Mouse (Mus musculus) forelimb bud, embryonic 11.5 days (tissue): ENCODE data around the gene Large1.
"Not testable (repeated sequence)": the region's sequence is repeated elsewhere in the genome, so short reads cannot be mapped to it uniquely, and the experiment has no call there.

Source experiments
- DNase-seq: peaks from one replicate; pipeline ENCODE4 v3.0.0-alpha.2; 2012; ENCODE audit warnings: low read depth, low spot score

Gene Large1

DNA sequence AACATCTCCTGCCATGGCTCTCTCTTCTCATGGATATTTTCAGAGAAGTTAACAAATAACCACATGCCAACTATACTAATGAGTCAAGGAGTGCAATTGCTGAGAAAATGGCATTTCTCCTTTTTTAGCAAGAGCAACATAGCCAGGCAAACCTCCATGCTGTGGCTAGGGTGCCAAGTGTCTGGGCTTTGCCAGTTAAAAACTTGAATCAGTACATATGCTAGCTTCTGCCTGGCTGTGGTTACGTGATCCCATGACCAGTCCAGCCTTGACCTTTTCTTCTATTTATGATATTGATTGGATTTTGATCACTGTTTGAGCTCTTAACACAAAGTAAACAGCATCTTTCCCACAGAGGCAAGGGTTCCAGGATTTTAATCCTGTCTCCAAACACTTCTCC, 335.7 kb downstream of the Large1 start:
- no peak for DNase-seq

DNA sequence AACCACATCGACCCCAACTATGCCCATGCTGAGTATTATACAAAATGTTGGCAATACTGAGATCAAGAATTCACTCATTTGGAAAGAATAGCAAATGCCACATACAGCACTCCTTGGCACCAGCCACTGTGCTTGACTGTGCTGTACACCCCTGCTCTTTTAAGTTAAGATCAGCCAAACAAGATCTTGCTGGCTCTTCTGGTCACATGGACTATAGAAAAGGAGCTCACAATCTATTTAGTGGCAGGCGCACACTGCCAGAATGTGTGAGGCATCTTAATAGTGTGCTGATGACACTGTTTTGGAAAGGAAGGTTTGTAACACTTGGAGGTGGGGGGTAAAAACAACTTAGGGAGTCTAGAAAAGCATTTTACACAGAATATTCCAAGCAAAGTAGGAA, 337.0 kb downstream of the Large1 start:
- DNase-seq = no peak

GRCm38 (mm10) chr8:73007489-73007888, 345.9 kb downstream of the Large1 start:
- DNase-seq = peak; percentile 2

GRCm38 (mm10) chr8:73003858-73004257, 349.5 kb downstream of the Large1 start:
- peak; percentile 24 for DNase-seq

DNA sequence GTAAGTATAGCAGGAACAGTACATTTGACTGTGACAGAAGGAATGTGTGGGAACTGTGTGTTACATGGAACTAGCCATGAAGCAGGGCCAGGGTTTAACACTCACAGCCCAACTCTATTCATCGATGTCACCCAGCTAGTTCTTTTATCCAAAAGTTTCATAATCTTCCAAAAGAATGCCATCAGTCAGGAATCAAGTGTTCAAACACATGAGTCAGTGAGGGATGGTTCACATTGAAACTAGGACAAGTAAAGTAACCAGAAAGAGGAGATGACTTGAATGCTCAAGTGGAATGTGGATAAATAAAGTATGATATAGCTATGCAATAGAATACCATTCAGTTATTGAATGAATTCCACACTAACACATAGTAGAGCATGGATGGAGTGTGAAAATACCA, 359.5 kb downstream of the Large1 start:
- no peak for DNase-seq

- no peak for DNase-seq
Measured at GRCm38 (mm10) chr8:72990425-72990824, 362.9 kb downstream of the Large1 start.

DNA sequence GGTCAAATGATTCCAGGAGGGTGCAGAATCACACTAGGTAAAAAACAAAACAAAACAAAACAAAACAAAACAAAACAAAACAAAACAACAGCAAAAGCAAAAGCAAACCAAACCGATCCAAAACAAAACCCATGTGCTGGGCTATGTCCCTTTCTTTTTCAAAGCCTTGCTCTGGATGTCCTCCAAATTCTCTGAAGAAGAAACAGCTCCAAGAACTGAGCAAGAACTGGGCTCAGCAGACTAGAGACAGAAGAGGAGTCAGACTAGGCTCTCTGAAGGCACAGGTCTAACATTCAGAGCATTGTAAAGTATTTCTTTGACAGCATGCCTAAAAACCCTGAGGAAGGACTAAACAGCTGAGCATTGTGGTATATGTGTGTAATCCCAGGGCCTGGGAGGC, 370.5 kb downstream of the Large1 start:
- DNase-seq = no peak

GRCm38 (mm10) chr8:72955074-72955473, 398.3 kb downstream of the Large1 start:
- DNase-seq = no peak

DNA sequence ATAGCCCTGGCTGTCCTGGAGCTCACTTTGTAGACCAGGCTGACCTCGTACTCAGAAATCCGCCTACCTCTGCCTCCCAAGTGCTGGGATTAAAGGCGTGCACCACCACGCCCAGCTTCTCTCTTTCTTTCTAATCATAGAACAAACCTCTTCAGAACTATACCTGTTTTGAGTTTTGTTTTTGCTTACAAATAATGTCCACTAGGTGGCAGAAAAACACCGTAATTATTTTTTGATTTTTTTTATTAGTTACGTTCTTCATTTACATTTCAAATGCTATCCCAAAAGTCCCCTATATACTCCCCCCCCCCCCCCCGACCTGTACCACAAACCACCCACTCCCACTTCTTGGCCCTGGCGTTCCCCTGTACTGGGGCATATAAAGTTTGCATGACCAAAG, 411.9 kb downstream of the Large1 start:
- not testable (repeated sequence) for DNase-seq

DNA sequence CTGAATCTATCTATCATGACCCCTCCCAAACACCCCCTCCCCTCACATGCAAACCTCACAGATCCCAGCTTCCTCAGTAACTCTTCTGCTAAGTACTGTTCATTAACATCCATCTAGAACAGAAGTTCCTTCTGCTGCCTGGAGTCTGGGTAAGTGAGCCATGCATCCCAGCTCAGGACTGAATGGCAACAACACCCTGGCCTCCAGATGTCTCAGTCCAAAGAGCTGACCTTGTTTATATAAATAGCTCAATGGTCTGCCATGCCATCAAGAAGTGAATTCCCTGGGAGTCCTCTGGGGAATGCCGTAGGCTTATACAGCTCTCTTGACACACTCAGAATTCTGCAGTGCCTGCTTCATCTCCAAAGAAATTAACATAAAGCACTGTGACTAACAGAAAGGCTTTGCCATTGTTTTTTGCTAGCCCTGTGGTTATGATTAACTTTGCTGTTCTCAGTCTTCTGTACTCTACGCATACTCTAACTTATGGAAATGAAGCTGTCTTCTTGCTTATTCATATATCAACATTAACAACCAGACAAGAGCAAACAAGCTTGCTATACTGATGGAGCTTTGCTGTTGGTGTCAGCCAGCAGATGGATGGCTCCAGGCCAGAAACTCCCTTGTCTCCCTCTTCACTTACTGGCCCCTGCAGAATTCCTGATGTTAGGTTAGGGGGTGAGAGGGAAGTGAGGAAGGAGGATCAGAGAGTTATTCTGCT, 434.0 kb downstream of the Large1 start:
- no peak for DNase-seq

GRCm38 (mm10) chr8:72905491-72905890, 447.8 kb downstream of the Large1 start:
- no peak for DNase-seq

DNA sequence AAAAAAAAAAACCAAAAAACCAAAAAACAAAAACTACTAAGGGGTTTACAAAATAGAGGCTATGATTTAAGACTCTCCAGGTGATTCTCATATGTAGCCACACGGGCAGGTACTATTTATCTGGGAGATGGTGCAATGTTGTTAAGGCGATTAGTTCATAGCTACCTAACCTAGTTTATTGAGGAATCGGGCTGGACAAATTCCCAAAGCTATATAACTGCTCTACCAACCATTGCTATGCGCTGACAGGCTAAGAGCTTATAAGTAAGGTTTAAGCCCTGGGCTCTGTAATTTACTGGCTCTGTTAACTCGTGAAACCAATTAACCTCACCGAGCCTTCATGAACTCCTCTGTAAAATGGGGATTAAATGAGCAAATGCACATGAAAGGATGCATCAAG, 451.7 kb downstream of the Large1 start:
- DNase-seq = no peak

DNA sequence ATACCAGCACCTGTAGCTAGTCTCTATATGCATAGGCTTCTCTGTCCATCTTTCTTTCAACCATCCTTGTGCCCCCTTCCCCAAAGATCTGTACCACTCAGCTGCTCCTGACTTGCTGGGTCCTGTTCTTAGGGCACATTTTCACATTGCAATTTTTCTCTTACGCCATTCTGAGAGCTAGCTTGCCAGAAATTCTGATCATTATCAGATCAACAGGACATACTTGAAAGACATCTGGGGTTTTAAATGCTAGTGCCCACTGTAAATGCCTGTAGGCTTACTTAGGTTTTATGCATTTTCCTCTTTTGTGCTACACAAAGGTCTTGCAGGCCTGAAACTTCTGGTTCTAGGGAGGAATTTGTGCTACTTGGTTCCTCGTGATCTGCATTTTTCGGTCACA, 454.0 kb downstream of the Large1 start:
- DNase-seq = no peak

DNA sequence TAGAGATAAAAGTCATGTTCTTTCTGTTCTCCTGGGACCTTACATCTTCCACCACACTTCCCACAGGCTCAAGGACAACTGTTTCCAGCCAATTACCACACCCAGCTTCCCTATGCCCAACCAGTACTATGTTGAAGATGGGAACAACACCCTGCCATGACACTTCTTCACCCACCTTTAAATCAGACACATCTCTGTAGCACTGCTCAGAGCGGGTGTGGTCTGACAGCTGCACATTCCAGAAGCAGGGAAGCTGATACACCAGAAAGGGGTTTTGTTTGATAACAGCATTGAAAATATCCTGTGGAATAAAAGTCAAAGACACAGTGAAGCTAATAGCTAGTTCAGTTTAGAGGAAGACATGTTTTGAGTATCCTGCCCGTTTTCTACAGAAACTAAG, 470.3 kb downstream of the Large1 start:
- no peak for DNase-seq

GRCm38 (mm10) chr8:72873411-72873810, 479.9 kb downstream of the Large1 start:
- no peak for DNase-seq

DNA sequence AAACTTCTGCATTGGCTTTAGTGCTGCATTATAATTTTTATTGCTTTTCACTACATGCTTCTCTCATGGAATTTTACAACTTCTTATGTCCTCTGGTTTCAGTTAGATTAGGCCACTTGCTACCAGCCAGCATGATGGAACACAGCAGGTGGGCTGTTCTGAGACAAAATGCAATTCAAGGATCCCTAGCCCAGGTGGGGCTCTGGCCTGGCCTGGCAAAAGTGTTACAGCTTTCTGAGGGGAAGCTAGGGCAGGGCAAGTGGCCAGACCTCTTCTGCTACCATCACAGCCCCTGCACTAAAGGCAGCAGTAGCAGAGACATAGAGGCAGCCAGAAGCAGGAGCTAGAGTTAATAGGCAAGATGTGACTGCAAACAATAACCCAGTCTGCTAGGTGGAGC, 506.5 kb downstream of the Large1 start:
- peak; percentile 11 for DNase-seq

GRCm38 (mm10) chr8:72835863-72836262, 517.5 kb downstream of the Large1 start:
- no peak for DNase-seq

DNA sequence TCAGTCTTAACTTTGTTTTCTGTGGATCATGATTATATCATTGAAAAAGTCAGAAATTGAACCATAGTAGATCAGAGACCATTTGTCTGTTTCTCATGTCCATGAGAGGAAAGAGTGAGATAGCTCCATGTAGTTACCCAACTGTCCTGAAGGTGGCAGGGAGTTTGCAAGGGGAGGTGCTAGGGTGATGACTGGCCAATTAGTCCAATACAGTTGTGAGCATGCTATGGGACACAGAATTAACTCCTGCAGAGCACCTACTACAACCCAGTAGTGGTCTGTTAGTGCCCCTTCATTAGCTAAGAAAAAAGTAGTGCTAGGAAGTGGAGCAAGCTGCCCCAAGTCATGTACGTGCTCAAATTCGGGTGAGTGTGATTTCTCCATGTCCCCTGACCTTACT, 520.2 kb downstream of the Large1 start:
- no peak for DNase-seq

- DNase-seq = no peak
Measured at GRCm38 (mm10) chr8:72832371-72832770, 521.0 kb downstream of the Large1 start.

DNA sequence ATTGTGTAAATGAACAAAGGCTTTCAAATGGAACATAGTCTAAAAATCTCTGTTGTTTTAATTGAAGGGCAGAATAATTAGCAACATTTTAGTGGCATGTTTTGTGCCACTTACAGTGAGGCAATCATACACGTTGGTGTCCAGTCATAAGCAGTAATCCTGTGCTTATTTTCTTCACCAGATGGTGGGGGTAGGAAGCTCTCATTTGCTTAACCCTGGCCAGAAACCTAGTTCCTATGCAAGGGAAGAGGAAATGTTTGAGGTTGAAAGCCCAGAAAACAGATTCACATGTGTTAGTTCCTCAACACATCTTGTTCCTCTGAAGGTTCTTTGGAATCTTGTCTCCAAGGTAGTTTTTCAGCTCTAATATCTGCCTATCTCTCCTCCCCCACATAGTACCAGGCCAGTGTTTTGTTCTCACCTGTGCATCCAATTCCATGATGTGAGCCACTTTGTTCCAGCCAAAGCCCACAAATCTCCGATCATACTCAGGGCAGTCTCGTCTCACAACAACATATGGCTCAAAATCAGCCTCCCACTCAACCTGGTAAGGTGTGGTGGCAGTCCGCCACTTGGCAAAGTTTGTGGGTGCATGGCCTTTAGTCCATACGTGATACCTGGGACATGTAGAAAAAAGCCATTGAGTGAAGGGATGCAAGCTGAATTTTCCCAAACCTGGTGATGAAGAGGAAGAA, 535.5 kb downstream of the Large1 start:
- DNase-seq = no peak

DNA sequence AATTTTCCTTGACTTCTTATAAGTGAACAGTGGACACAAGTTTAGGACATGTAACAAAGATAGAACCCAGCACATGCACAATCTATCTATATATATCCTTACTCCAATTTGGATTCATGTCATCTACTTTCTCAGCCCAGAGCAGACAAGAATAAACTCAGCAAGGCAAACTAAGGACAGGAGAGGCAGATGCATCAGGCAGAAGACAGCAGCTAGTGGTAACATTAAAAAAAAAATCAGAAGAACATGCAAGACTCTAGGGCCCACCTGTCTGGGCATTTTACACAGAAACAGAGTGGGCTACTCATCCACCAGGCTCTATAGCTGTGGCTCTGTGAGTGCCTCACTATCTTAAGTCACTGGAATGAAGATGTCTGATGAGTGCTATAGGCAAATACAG, 536.7 kb downstream of the Large1 start:
- no peak for DNase-seq

DNA sequence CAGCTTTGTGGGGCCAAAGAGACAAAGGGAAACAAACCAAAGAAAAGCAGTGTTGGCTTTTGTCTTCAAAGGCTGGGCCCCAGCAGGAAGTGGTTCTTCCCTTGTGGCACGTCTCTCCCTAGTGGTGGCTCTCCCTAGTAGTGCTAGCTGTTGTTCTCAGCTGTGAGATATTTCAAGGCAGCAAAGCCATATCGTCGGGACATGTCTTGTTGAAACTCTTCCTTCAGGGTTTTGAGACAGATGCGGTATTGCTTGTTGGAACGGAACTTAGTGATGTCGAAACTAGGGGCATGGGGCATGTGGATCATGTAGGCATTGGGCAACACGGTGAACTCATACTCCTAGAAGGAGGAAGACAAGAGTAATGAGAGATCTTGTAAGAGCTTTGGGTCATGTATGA, 537.7 kb downstream of the Large1 start:
- no peak for DNase-seq

DNA sequence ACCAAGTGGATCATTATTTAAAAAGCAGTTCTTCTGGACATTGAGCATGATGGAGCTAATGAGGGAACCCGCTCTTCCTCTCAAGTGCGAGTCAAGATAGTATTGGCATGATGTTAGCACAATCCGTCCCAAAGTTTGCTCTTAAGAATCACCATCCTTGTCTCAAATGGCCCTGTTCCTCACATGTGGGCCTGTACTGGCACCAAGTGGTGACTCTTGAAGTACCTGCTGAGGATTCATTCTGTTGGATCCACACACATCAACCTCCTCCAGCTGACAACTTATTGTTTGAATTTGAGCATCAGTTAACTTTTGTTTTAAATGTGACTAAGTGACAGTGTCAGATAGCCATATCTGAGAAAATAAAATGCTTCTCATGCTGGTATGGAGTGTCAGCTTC, 540.6 kb downstream of the Large1 start:
- no peak for DNase-seq
